Mouse (Mus musculus) ES-E14 (cell line): Measurements from ENCODE around the gene Gm10188. TPM values are rescaled to one million over a fixed set of nuclear protein-coding genes. Genes with fewer than 3 reads are reported as not detected.
A peak's percentile ranks its signal among the peaks of the same experiment; 100 is the strongest.

ENCODE experiments used
- DNase-seq: peaks from one replicate; pipeline ENCODE4 v3.0.0-alpha.2; 2013; ENCODE audit warnings: low read depth, low spot score
- H3K27ac ChIP-seq: 2 replicates; pipeline ENCODE4 v1.5.1; 2012; ENCODE audit warnings: low read depth, mild to moderate bottlenecking, low read length, moderate library complexity, mixed read lengths; ENCODE audit not compliant: poor library complexity, insufficient read depth, severe bottlenecking
- H3K36me3 ChIP-seq: 2 replicates; pipeline ENCODE4 v1.6.1; 2012; ENCODE audit warnings: mild to moderate bottlenecking, low read length, moderate library complexity, mixed read lengths; ENCODE audit not compliant: control insufficient read depth, poor library complexity, insufficient read depth, severe bottlenecking
- H3K4me1 ChIP-seq, 2 experiments: fragments of 150-350 bp in 1 of 2; sonication (generic) in 1 of 2; 2 replicates each; pipeline ENCODE4 v1.6.1; 2012; ENCODE audit warnings: low read length in 2 of 2, mild to moderate bottlenecking in 1 of 2, mixed read lengths in 1 of 2; ENCODE audit not compliant: control insufficient read depth in 2 of 2, insufficient read depth in 2 of 2, poor library complexity in 1 of 2
- H3K4me3 ChIP-seq, 2 experiments: fragments of 150-350 bp in 1 of 2; sonication (generic) in 1 of 2; 2 replicates each; pipeline ENCODE4 v1.5.1; 2012; ENCODE audit warnings: low read length in 2 of 2, low read depth in 1 of 2, mild to moderate bottlenecking in 1 of 2, mixed read lengths in 1 of 2; ENCODE audit not compliant: insufficient read depth in 1 of 2, poor library complexity in 1 of 2, severe bottlenecking in 1 of 2
- H3K9ac ChIP-seq: 2 replicates; pipeline ENCODE4 v1.6.1; 2012; ENCODE audit warnings: low read depth, mild to moderate bottlenecking, low read length, mixed read lengths; ENCODE audit not compliant: poor library complexity, insufficient read depth, severe bottlenecking
- H3K9me3 ChIP-seq: fragments of 150-350 bp; sonication (generic); 2 replicates; pipeline ENCODE4 v1.6.1; 2012; ENCODE audit warnings: low read depth, mild to moderate bottlenecking, low read length; ENCODE audit not compliant: control insufficient read depth, insufficient read depth
- CHD2 ChIP-seq: IDR thresholded peaks from 2 replicates; pipeline ENCODE4 v1.6.1; 2014; ENCODE audit warnings: mild to moderate bottlenecking, low read depth, low read length, inconsistent platforms
- HCFC1 ChIP-seq: IDR thresholded peaks from 2 replicates; pipeline ENCODE4 v1.6.1; 2012; ENCODE audit warnings: low read length, inconsistent platforms, borderline replicate concordance; ENCODE audit not compliant: insufficient read depth
- MAFK ChIP-seq: IDR thresholded peaks from 2 replicates; pipeline ENCODE4 v1.6.1; 2014; ENCODE audit warnings: mild to moderate bottlenecking, low read depth, low read length, inconsistent platforms; ENCODE audit not compliant: insufficient read depth
- ZC3H11A ChIP-seq: IDR thresholded peaks from 2 replicates; pipeline ENCODE4 v1.6.1; 2012; ENCODE audit warnings: low read depth, mild to moderate bottlenecking, inconsistent platforms, low read length, borderline replicate concordance
- ZNF384 ChIP-seq: IDR thresholded peaks from 2 replicates; pipeline ENCODE4 v1.6.1; 2012; ENCODE audit warnings: low read depth, low read length, inconsistent platforms
- in situ Hi-C, 2 experiments: fragments of 600-800 bp; cut with MboI; formaldehyde crosslinking; loops; one replicate each; pipeline ENCODE4 v1.15.1; 2025; ENCODE audit warnings: low sequenced_read_pairs in 2 of 2, inconsistent platforms in 1 of 2; ENCODE audit not compliant: unreplicated experiment in 2 of 2
- total RNA-seq: library from RNA; depleted of rRNA; stranded (reverse); fragments of 300-350 nt; gene quantifications from 2 replicates; pipeline ENCODE4 v1.2.3, GENCODE M21; 2012

Gm10188 gene
- total RNA-seq, 1 experiment, result not detected

DNA sequence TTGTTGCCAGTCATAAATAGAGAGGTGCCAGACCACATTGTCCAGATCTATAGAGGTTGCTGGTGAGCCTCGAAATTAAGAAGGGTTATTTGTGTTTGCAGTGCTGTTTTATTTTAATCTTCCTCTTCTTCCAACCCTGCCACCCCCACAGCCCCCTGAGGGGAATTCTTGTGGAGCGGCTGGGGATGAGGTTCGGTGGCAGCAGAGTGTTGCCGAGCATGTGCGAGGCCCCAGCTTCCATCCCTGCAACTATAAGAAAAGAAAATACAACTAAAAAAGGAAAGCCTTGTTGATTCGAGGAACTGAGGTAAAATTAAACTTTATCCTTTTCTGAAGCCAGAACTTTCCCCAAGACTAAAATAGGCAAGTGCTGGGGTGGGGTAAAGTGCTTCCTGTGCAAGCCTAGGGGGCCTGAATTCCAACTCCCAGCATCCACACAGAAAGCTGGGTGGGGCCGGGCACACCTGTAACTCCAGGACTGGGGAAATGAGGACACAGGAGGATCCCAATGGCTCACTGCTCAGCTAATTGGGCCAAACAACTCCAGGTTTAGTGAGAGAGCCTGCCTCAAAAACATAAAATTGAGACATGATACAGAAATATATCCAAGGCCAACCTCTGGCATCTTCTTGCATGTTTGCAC, 39.0 kb upstream of the Gm10188 start:
- TF ChIP-seq MAFK (no peak), HCFC1 (no peak), ZNF384 (no peak)
- H3K9me3 ChIP-seq, result no peaks in the 10 kb centered on the region
- DNase-seq, result no peak
- in situ Hi-C loops, result no loop called here
- peak overlapping the region; percentile 75; the same call in 1 of the 2 replicates for H3K27ac ChIP-seq
- no peak overlapping the region for H3K9ac ChIP-seq
- H3K4me1 ChIP-seq, result peaks cover 19 to 43% of the 10 kb centered on the region in 2 experiments
- H3K4me3 ChIP-seq, result no peak overlapping the region
- H3K36me3 ChIP-seq, result no peaks in the 10 kb centered on the region

DNA sequence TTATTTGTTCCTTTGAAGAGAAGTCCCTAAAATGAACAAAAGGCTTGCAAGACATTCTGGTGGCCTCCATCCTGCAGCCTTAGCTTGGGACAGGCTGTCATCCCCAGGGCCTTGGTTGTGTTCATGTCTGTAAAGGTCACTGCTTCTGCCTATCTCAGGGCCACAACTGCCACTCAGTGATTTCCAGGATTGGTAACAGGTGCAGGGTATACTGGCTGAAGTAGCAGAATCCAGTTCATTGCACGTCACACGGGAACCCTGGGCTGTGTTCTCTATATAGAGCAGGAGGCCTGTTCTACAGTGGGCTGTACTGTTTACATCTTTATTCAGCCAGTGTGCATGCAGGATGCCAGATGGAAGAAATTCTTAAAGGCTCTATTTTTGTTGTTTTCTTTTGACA, 38.4 kb upstream of the Gm10188 start:
- DNase-seq, result no peak
- no peaks in the 10 kb centered on the region for H3K9me3 ChIP-seq
- H3K36me3 ChIP-seq, result no peaks in the 10 kb centered on the region
- in situ Hi-C loops, result no loop called here
- H3K4me3 ChIP-seq, result no peak overlapping the region
- no peak overlapping the region for H3K9ac ChIP-seq
- TF ChIP-seq CHD2, result no peak
- TF ChIP-seq ZNF384, result no peak
- no peak for TF ChIP-seq HCFC1
- TF ChIP-seq ZC3H11A, result no peak
- H3K4me1 ChIP-seq, result peaks cover 20 to 43% of the 10 kb centered on the region in 2 experiments
- peak overlapping the region; percentile 75; the same call in 1 of the 2 replicates for H3K27ac ChIP-seq

DNA sequence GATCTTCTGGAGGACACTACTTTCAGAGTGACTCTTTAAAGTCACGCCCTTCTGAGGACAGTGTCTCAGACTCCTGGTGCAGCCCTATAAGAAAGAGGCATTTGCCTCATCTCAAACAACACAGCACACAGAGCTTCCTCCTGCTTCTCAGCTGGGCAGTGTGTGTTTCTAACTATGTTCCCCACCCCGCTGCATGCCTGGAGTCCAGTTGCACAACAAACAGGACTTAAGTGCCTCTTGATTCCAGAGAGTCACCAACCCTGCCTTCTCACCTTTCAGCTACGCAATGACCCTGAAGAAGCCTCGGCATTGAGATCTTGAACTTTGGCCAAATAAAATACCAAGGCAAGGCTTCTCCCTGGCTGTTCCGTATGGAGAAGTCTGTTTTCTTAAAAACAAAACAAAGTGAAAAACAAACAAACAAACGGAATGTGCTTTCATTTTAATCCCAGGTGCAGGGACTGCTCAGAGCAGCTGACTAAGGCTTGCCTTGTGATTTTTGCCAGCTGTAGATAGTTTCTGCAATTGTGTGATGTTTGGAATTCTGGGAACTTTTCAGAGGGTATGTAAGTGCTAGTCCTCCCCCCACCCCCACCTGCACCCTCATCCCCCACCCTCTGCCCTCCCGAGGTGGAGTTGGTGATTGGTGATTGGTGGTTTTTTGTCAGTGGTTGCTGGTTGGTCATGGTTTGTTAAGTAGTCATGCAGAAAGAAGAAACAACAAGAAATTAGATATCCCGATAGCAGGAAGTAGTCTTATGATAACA, 37.4 kb upstream of the Gm10188 start:
- H3K4me1 ChIP-seq, result peaks cover 22 to 45% of the 10 kb centered on the region in 2 experiments
- in situ Hi-C loops, result no loop called here
- H3K36me3 ChIP-seq, result no peaks in the 10 kb centered on the region
- no peak for DNase-seq
- peak overlapping the region in 1 of 2 experiments; percentile 16; a peak in 2 of 4 replicates for H3K4me3 ChIP-seq
- TF ChIP-seq ZNF384, result no peak
- TF ChIP-seq CHD2, result no peak
- H3K27ac ChIP-seq, result peak overlapping the region; percentile 99
- H3K9me3 ChIP-seq, result no peaks in the 10 kb centered on the region
- H3K9ac ChIP-seq, result peak overlapping the region; percentile 45; the same call in 1 of the 2 replicates

GRCm38 (mm10) chr1:132265936-132266335, 36.4 kb upstream of the Gm10188 start:
- no peaks in the 10 kb centered on the region for H3K36me3 ChIP-seq
- in situ Hi-C loops, result no loop called here
- DNase-seq, result no peak
- H3K4me3 ChIP-seq, result peak overlapping the region in 1 of 2 experiments; percentile 17; a peak in 1 of 4 replicates
- H3K9ac ChIP-seq, result peak overlapping the region; percentile 63
- peak overlapping the region; percentile 99 for H3K27ac ChIP-seq
- TF ChIP-seq ZC3H11A, result no peak
- TF ChIP-seq ZNF384, result no peak
- TF ChIP-seq MAFK, result no peak
- TF ChIP-seq CHD2, result no peak
- no peak for TF ChIP-seq HCFC1
- H3K4me1 ChIP-seq, result peaks cover 22 to 38% of the 10 kb centered on the region in 2 experiments
- no peaks in the 10 kb centered on the region for H3K9me3 ChIP-seq
